Mouse (Mus musculus) cerebellum, adult 2 months (tissue): ENCODE results near the gene Tpra1.

Source experiments
- CTCF ChIP-seq: fragments of 200-500 bp; IDR thresholded peaks from 2 replicates; pipeline ENCODE4 v1.5.1; 2011; ENCODE audit warnings: low read depth, mild to moderate bottlenecking, control low read depth, low read length, moderate library complexity, borderline replicate concordance; ENCODE audit not compliant: insufficient read depth
- POLR2A ChIP-seq: fragments of 200-500 bp; IDR thresholded peaks from 2 replicates; pipeline ENCODE4 v1.6.1; 2011; ENCODE audit warnings: low read length, control low read depth, borderline replicate concordance; ENCODE audit not compliant: insufficient read depth

- TF ChIP-seq CTCF (no peak), POLR2A (no peak)
Observed at GRCm38 (mm10) chr6:88913440-88913839, 11.4 kb downstream of the Tpra1 start.
